8 mouse cellular contexts compared by ENCODE assay signal in genomic region chr19:29102098-29102497, GRCm38 (mm10). TPM values are rescaled to one million over a fixed set of nuclear protein-coding genes. Genes with fewer than 3 reads are reported as not detected.
DNase-seq lines count a peak whose midpoint lies in the region; ATAC-seq and TF ChIP-seq lines count a peak whose summit lies in the region.

No protein-coding gene starts in this region.

- peak overlapping the region; percentile 72 for H3K9ac ChIP-seq in kidney, postnatal 0 days (ENCODE audit: low read depth, low read length)
- peak overlapping the region; percentile 78; the same call in 1 of the 2 replicates for H3K9ac ChIP-seq in hindbrain, embryonic 12.5 days
- H3K9ac ChIP-seq in midbrain, embryonic 15.5 days = peak overlapping the region; percentile 65; the same call in 1 of the 2 replicates

- no peak overlapping the region for H3K27ac ChIP-seq in kidney, postnatal 0 days
- H3K27ac ChIP-seq in hindbrain, embryonic 12.5 days = no peak overlapping the region
- no peak overlapping the region for H3K27ac ChIP-seq in midbrain, embryonic 15.5 days

- peak overlapping the region; percentile 76 for H3K4me2 ChIP-seq in kidney, postnatal 0 days (ENCODE audit: low read length)
- H3K4me2 ChIP-seq in hindbrain, embryonic 12.5 days (replicated peaks) = peak overlapping the region; percentile 84
- H3K4me2 ChIP-seq in midbrain, embryonic 15.5 days = peak overlapping the region; percentile 82

- no peaks in the 10 kb centered on the region for H3K36me3 ChIP-seq in kidney, postnatal 0 days (ENCODE audit: insufficient read depth, low read length)
- no peaks in the 10 kb centered on the region for H3K36me3 ChIP-seq in hindbrain, embryonic 12.5 days
- H3K36me3 ChIP-seq in midbrain, embryonic 15.5 days (replicated peaks) = no peaks in the 10 kb centered on the region

- 11% methylated on average over 13 of the region's 13 CpGs for WGBS in kidney, postnatal 0 days
- WGBS in hindbrain, embryonic 12.5 days = 12% methylated on average over 13 of the region's 13 CpGs
- WGBS in midbrain, embryonic 15.5 days = 13% methylated on average over 13 of the region's 13 CpGs

- no peaks in the 10 kb centered on the region for H3K27me3 ChIP-seq in kidney, postnatal 0 days (ENCODE audit: insufficient read depth, low read length)
- H3K27me3 ChIP-seq in hindbrain, embryonic 12.5 days = no peaks in the 10 kb centered on the region; the same call in 1 of the 2 replicates
- H3K27me3 ChIP-seq in midbrain, embryonic 15.5 days (replicated peaks) = no peaks in the 10 kb centered on the region

- no peak for TF ChIP-seq CTCF in kidney, postnatal 0 days (IDR thresholded peaks at IDR 0.05; ENCODE audit: low read depth)

- no peaks in the 10 kb centered on the region for H3K9me3 ChIP-seq in kidney, postnatal 0 days (replicated peaks; ENCODE audit: low read length)
- H3K9me3 ChIP-seq in hindbrain, embryonic 12.5 days (replicated peaks) = no peaks in the 10 kb centered on the region
- H3K9me3 ChIP-seq in midbrain, embryonic 15.5 days = no peaks in the 10 kb centered on the region

- ATAC-seq in kidney, postnatal 0 days (replicated peaks; ENCODE audit: low FRiP score, low read depth) = no peak
- ATAC-seq in hindbrain, embryonic 12.5 days (ENCODE audit: low FRiP score) = no peak
- no peak for ATAC-seq in midbrain, embryonic 15.5 days (replicated peaks)

- 0 out of 2 replicates have a peak, but pooled peaks cover 6% of the 10 kb centered on the region for H3K4me1 ChIP-seq in kidney, postnatal 0 days (replicated peaks; ENCODE audit: insufficient read depth, low read length)
- peaks cover 11% of the 10 kb centered on the region for H3K4me1 ChIP-seq in hindbrain, embryonic 12.5 days
- H3K4me1 ChIP-seq in midbrain, embryonic 15.5 days = peaks cover 11% of the 10 kb centered on the region

- peak; percentile 38 for DNase-seq in kidney, postnatal 0 days (ENCODE audit: low spot score)
- DNase-seq in kidney, adult 18-20 months = no peak
- peak; percentile 20 for DNase-seq in brain, adult 2 months (ENCODE audit: low read depth, low spot score)
- DNase-seq in frontal cortex, postnatal 36 days (ENCODE audit: low spot score in 2 of 2) = no peak
- DNase-seq in adrenal gland, adult 8-10 months = no peak
- DNase-seq in cerebellum, adult 18-20 months = no peak

- peak overlapping the region; percentile 90 for H3K4me3 ChIP-seq in kidney, postnatal 0 days (replicated peaks; ENCODE audit: low read depth, low read length)
- peak overlapping the region; percentile 91 for H3K4me3 ChIP-seq in hindbrain, embryonic 12.5 days
- H3K4me3 ChIP-seq in midbrain, embryonic 15.5 days = peak overlapping the region; percentile 90

RNA-seq across cellular contexts. Expression of gene Rcl1, which starts 0.9 kb away (rescaled TPM):
- 42.7 and 48.4 TPM in 2 replicates for polyA plus RNA-seq in kidney, postnatal 0 days (2015; fragmentation: Nextera tagmentation; extraction: Ambion mirVana)
- polyA plus RNA-seq in hindbrain, embryonic 12.5 days (2016; fragmentation: Nextera tagmentation; extraction: Ambion mirVana) = 33.0 and 37.7 TPM in 2 replicates
- polyA plus RNA-seq in midbrain, embryonic 15.5 days (2015; fragmentation: Nextera tagmentation; extraction: Ambion mirVana) = 32.8 and 36.3 TPM in 2 replicates
- total RNA-seq in adrenal gland, adult 8-10 months (2022) = 10 to 100 TPM; 23.7 to 36.2 (median 30.0) TPM

RNA-seq across cellular contexts. Expression of gene Ak3, which starts 54.3 kb away (rescaled TPM):
- 105 and 115 TPM in 2 replicates for polyA plus RNA-seq in kidney, postnatal 0 days (2015; fragmentation: Nextera tagmentation; extraction: Ambion mirVana)
- 69.3 and 75.5 TPM in 2 replicates for polyA plus RNA-seq in hindbrain, embryonic 12.5 days (2016; fragmentation: Nextera tagmentation; extraction: Ambion mirVana)
- polyA plus RNA-seq in midbrain, embryonic 15.5 days (2015; fragmentation: Nextera tagmentation; extraction: Ambion mirVana) = 65.8 and 71.8 TPM in 2 replicates
- 100 to 1,000 TPM; 109 to 240 (median 158) TPM for total RNA-seq in adrenal gland, adult 8-10 months (2022)

Comparison
In these comparisons a context has a peak if more than half of its experiments do, and no peak if none do; other contexts are left out.
1. DNase-seq: peak in kidney, postnatal 0 days (single experiment) and brain, adult 2 months (single experiment); none in kidney, adult 18-20 months (single experiment), frontal cortex, postnatal 36 days (0 of 2), adrenal gland, adult 8-10 months (single experiment) and cerebellum, adult 18-20 months (0 of 2).
2. Peak in every context shown above with its lines, with median percentiles within 50 percentile points of each other: H3K4me2 ChIP-seq, H3K4me3 ChIP-seq and H3K9ac ChIP-seq.